Mouse (Mus musculus): Measurements from ENCODE around the gene Acbd5. TPM values are rescaled to one million over a fixed set of nuclear protein-coding genes. Genes with fewer than 3 reads are reported as not detected.

The Acbd5 gene
- total RNA-seq, 2 experiments from 2014 or later = 19.0 to 22.1 TPM

- no peak for ATAC-seq (replicated peaks; ENCODE audit: low FRiP score, low TSS enrichment, poor library complexity, severe bottlenecking)
Observed at GRCm38 (mm10) chr2:23052523-23052922, 15.4 kb upstream of the Acbd5 start.

GRCm38 (mm10) chr2:23068370-23068737, 387 bp downstream of the Acbd5 start:
- ATAC-seq (replicated peaks; ENCODE audit: low FRiP score, low TSS enrichment, poor library complexity, severe bottlenecking) = peak; percentile 39

- peak; percentile 84 for ATAC-seq (replicated peaks; ENCODE audit: low FRiP score, low TSS enrichment, poor library complexity, severe bottlenecking)
Observed at GRCm38 (mm10) chr2:23068894-23069744, 1.2 kb downstream of the Acbd5 start.

- ATAC-seq (replicated peaks; ENCODE audit: low FRiP score, low TSS enrichment, poor library complexity, severe bottlenecking) = no peak
Observed at GRCm38 (mm10) chr2:23070491-23070890, 2.5 kb downstream of the Acbd5 start.

- no peak for ATAC-seq (replicated peaks; ENCODE audit: low FRiP score, low TSS enrichment, poor library complexity, severe bottlenecking)
Observed at GRCm38 (mm10) chr2:23071406-23071805, 3.4 kb downstream of the Acbd5 start.

GRCm38 (mm10) chr2:23075846-23076245, 7.9 kb downstream of the Acbd5 start:
- no peak for ATAC-seq (replicated peaks; ENCODE audit: low FRiP score, low TSS enrichment, poor library complexity, severe bottlenecking)

GRCm38 (mm10) chr2:23076783-23077182, 8.8 kb downstream of the Acbd5 start:
- ATAC-seq (replicated peaks; ENCODE audit: low FRiP score, low TSS enrichment, poor library complexity, severe bottlenecking) = no peak

GRCm38 (mm10) chr2:23077693-23078092, 9.7 kb downstream of the Acbd5 start:
- ATAC-seq (replicated peaks; ENCODE audit: low FRiP score, low TSS enrichment, poor library complexity, severe bottlenecking) = no peak

GRCm38 (mm10) chr2:23078588-23078987, 10.6 kb downstream of the Acbd5 start:
- ATAC-seq (replicated peaks; ENCODE audit: low FRiP score, low TSS enrichment, poor library complexity, severe bottlenecking) = no peak

- ATAC-seq (replicated peaks; ENCODE audit: low FRiP score, low TSS enrichment, poor library complexity, severe bottlenecking) = peak; percentile 84
Observed at GRCm38 (mm10) chr2:23084540-23084939, 16.6 kb downstream of the Acbd5 start.

- peak; percentile 90 for ATAC-seq (replicated peaks; ENCODE audit: low FRiP score, low TSS enrichment, poor library complexity, severe bottlenecking)
Observed at GRCm38 (mm10) chr2:23092216-23092615, 24.2 kb downstream of the Acbd5 start.

GRCm38 (mm10) chr2:23097028-23097427, 29.1 kb downstream of the Acbd5 start:
- ATAC-seq (replicated peaks; ENCODE audit: low FRiP score, low TSS enrichment, poor library complexity, severe bottlenecking) = no peak

GRCm38 (mm10) chr2:23102266-23102665, 34.3 kb downstream of the Acbd5 start:
- ATAC-seq (replicated peaks; ENCODE audit: low FRiP score, low TSS enrichment, poor library complexity, severe bottlenecking) = no peak

- ATAC-seq (replicated peaks; ENCODE audit: low FRiP score, low TSS enrichment, poor library complexity, severe bottlenecking) = no peak
Observed at GRCm38 (mm10) chr2:23119573-23119972, 51.6 kb downstream of the Acbd5 start.

GRCm38 (mm10) chr2:23155199-23155621, 87.2 kb downstream of the Acbd5 start:
- peak; percentile 24 for ATAC-seq (replicated peaks; ENCODE audit: low FRiP score, low TSS enrichment, poor library complexity, severe bottlenecking)

- peak; percentile 90 for ATAC-seq (replicated peaks; ENCODE audit: low FRiP score, low TSS enrichment, poor library complexity, severe bottlenecking)
Observed at GRCm38 (mm10) chr2:23155777-23156607, 88.0 kb downstream of the Acbd5 start, which contains the start of the genes Mastl and Yme1l1. Mastl (minus strand) TSS chr2:23156024. Yme1l1 (plus strand) TSS chr2:23156369.

- peak; percentile 62 for ATAC-seq (replicated peaks; ENCODE audit: low FRiP score, low TSS enrichment, poor library complexity, severe bottlenecking)
Observed at GRCm38 (mm10) chr2:23156608-23157081, 88.7 kb downstream of the Acbd5 start.
